Mouse (Mus musculus): ENCODE data around the gene Tspan10.

Gene Tspan10

DNA sequence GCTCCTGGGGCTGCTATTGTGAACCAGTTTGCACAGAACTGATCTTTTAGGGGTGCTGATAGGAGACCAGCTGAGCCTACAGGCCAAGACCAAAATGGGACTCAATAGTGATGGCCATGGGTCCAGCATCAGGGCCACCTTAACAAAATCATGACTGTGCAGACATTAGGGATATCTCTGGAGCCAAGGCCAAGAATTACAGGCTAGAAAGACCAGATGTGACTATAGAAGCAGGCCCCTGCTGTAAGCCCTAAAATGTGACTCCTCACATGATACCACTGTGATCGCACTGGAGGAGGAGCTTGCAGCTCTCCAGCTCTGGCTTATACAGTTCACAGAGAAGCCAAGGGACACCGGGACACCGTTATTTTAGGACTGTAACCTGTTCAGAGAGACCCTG, at the start of gene Tspan10:
Gene Tspan10, plus strand, starts transcription at position 301 of the 400 bp plus-strand sequence.
- DNase-seq (ENCODE audit: low read depth): no peak

DNA sequence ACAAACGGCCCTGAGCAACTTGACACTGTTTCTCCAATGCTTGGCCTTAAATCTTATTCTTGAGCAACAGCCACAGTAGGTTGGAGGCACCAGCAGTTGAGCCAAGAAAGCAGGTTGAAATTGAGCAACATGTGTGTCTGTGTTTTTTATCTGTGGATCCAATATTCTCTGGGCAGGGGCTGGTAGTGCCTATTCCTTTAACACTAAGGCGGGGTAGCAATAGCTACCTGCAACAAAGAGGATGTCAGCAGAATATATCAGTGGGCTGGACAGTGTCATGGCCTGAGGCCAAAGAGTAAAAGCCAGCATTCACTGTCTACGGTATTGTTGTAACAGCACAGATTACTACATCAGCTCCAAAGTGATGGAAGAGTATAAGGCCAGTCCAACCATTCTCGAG, 46.8 kb upstream of the Tspan10 start:
- no peak for DNase-seq (ENCODE audit: low read depth)

DNA sequence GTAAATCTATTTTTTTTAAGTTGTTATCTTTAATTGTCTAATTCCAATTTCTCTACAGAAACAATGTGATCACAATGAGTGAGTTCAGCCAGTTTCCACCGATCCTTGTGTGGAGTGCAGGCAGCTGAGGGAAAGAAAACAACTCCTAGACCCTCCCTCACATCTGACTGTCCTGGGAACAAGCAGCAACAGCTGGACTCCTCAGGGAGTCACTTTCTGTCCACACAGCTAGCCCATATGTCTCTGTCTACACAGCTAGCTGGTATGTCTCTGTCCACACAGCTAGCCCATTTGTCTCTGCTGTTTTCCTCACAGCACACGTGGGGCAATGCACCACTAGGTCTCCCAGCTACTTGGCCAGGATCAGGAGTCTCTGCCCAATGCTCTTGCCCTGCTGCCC, 44.8 kb upstream of the Tspan10 start:
- no peak for DNase-seq (ENCODE audit: low read depth)

- no peak for DNase-seq (ENCODE audit: low read depth)
These were observed 43.1 kb upstream of the Tspan10 start for GRCm38 (mm10) chr11:120399319-120399718.

DNA sequence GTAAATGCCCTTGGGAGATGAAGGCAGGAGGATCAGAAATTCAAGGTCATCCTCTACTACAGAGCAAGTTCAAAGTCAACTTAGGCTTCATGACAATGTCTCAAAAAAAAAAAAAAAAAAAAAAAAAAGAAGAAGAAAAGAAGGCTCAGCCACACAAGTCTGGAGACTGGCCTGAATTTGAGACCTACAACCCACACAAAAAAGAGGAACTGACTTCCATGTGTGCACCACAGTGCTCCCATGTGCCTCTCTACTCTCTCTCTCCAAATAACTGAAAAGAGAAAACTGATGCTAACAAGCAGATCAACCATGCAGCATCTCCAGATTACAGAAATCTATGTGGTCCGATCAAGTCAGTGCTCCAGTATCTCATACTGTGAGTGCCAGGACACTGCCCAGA, 37.6 kb upstream of the Tspan10 start:
- DNase-seq (ENCODE audit: low read depth): no peak

DNA sequence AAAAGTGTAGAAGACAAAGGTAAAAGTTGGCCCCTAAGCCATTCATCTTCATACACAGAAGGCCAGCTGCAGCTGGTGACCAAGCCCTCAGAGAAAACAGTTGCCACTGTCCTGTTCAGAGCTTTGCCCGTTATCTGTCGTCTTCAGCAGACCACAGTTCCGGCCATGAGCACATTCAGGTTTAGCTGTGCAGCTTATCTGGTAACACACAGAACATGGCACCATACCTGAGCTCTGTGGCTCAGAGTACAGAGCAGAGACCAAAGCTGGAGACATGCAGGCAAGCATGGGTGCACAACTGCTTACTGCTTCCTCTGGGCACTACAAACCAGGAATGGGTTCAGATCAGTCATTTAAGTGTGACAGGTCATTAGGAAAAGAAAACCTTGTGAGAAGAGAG, 36.6 kb upstream of the Tspan10 start:
- DNase-seq (ENCODE audit: low read depth): no peak

GRCm38 (mm10) chr11:120406445-120406844, 36.0 kb upstream of the Tspan10 start:
- no peak for DNase-seq (ENCODE audit: low read depth)

- peak; percentile 20 for DNase-seq (ENCODE audit: low read depth)
These were observed 28.8 kb upstream of the Tspan10 start for GRCm38 (mm10) chr11:120413621-120414020.

GRCm38 (mm10) chr11:120417852-120418251, 24.6 kb upstream of the Tspan10 start:
- DNase-seq (ENCODE audit: low read depth): no peak

DNA sequence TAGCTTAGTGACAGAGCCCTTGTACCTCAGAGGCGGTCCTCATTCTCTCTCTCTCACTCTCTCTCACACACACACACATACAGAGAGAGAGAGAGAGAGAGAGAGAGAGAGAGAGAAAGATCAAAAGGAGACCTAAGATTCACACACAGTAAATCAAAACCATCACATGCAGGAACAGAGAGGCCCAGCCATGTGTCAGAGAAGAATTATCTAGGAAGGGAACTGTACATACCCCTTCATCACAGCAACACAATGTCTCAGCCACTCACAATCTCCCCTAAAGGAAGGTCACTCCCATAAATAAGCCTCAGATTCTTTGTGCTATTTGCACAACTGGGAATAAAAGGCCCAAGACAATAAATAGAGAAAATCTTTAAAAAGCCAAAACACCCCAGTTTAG, 23.9 kb upstream of the Tspan10 start:
- no peak for DNase-seq (ENCODE audit: low read depth)

GRCm38 (mm10) chr11:120422651-120423568, 19.5 kb upstream of the Tspan10 start:
- DNase-seq (ENCODE audit: low read depth): no peak

GRCm38 (mm10) chr11:120423569-120424295, 18.7 kb upstream of the Tspan10 start:
- peak; percentile 78 for DNase-seq (ENCODE audit: low read depth)

- no peak for DNase-seq (ENCODE audit: low read depth)
These were observed 15.7 kb upstream of the Tspan10 start for GRCm38 (mm10) chr11:120426727-120427126.

DNA sequence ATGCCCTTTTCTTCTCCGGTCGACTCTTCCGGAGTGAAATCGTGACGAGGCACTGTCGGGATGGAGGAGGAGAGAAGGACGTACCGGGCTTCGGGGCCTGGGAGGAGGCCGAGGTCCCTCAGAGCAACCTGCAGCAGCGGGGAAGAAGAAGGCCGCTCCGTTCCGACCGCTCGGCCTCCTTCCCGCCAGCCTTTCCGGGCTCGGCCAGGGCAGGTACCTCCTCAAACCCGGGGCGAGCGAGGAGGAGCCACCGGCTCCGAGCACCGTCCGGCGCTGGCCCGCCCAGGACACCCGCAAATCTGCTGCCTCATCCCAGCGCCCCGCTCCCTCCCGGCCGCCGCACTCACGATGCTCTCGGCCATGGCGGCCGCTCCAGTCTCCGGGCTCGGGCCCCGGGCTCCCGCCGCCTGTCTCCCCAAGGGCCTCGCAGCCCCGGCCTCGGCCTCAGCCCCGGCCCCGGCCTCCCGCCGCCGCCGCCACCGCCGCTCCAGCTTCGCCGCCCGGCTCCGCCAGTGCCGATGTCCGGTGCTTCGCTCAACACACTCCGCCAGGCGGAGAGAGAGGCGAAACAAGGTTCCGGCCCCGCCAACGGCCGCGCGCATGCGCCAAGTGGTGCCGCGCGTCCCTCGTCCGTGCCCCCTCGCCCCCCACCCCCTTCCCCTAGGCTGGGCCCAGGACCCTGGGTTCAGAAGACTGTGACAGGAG, 5.1 kb upstream of the Tspan10 start, which contains the start of gene Nploc4:
Gene Nploc4, minus strand, starts transcription at position 557 of the 705 bp plus-strand sequence.
- peak; percentile 91 for DNase-seq (ENCODE audit: low read depth)

- DNase-seq (ENCODE audit: low read depth): no peak
These were observed 4.5 kb upstream of the Tspan10 start for GRCm38 (mm10) chr11:120437857-120438385.

DNA sequence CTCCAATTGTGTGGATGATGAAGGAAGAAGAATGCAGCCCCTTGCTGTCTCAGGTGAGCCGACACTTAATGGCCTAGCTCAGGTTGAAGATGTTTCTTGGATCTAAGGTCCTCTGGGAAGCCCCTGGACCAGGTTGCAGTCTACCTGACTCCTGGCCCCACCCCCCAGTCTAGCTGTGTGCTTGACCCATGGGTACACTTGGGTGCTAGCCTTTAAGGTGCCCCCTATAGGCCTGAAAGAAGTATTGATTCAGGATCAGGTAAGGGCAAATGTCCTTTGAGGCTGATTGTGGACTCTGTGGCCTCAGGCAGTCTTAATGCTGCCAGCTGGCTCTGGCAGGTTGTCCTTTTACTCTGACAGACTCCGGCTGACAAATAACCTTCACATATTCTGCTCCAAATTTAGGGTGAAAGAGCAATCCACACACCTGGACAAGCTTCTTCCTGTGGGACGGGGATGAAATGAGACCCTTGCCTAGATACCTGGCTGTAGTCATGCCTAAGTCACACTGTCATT, 379 bp downstream of the Tspan10 start:
- no peak for DNase-seq (ENCODE audit: low read depth)

DNA sequence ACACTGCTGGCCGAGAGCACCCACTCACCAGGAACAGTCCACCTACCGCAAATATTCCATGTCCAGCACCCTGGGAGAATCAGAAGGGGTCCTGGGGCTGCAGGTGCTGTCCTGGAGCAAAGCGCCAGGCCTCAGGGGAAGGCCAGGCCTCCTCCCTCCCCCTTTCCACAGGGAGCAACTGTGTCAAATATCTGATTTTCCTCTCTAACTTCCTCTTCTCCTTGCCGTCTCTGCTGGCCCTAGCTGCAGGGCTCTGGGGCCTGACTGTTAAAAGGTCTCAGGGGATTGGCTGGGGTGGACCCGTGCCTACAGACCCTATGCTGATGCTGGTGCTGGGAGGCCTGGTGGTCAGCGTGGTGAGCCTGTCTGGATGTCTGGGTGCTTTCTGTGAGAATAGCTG, 1.7 kb downstream of the Tspan10 start:
- DNase-seq (ENCODE audit: low read depth): no peak

- no peak for DNase-seq (ENCODE audit: low read depth)
These were observed 3.0 kb downstream of the Tspan10 start for GRCm38 (mm10) chr11:120445475-120445874.

DNA sequence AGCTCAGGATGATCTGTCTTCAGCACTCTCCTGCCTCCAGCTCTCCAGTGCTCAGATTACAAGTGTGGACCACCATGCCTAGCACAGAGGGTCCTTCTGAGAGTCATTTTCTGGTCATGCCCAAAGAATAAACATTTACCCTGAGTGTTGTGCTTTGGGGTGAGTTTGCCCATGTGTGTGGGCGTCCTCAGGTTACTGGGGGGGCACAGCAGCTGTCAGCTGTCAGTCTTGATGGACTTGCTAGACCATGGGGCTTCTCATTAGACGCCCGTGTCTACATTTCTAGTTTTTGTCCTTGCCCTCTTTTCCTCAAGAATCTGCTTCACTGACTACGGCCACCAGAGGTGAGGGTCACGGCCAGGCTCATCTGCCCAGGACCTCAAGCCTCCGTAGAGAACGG, 4.7 kb downstream of the Tspan10 start:
- no peak for DNase-seq (ENCODE audit: low read depth)

DNA sequence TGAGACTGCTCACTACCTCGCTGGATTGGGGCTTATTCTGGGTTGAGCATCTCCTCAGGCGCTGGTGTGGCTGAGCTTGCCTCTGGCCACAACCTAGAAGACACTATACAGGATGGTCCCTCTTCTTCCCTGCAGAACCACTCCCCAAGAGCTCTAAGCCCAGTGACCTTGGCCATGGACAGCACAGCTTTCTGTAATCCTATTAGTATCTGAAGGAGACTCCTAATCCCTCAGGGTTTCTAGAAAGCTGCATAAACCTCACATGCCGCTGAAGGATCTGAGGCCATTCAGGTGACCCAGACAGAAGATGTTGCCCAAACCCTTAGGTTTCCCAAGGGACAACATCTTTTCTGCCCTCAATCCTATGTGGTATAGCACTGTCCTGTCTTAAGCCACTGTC, 9.8 kb downstream of the Tspan10 start:
- no peak for DNase-seq (ENCODE audit: low read depth)

DNA sequence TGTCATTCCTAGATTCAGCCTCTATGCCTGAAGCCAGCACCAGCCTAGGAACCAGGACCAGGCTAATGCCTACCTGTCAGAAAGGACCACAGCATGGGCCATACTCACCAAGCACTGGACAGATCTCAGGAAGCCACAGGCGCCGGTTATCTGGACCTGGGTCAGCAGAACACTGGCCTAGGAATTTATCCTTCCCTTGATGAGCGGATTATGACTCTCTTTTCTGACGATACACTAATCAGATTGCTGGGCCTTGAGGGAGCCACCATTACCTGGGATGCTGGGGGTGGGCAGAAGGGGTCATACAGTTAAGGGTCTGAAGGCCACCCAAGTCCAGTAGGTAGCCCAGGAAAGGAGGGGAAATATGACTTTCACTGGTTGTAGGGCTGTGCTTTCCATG, 10.9 kb downstream of the Tspan10 start, which contains the start of gene Pde6g:
Gene Pde6g, minus strand, starts transcription at position 195 of the 400 bp plus-strand sequence.
- no peak for DNase-seq (ENCODE audit: low read depth)

DNA sequence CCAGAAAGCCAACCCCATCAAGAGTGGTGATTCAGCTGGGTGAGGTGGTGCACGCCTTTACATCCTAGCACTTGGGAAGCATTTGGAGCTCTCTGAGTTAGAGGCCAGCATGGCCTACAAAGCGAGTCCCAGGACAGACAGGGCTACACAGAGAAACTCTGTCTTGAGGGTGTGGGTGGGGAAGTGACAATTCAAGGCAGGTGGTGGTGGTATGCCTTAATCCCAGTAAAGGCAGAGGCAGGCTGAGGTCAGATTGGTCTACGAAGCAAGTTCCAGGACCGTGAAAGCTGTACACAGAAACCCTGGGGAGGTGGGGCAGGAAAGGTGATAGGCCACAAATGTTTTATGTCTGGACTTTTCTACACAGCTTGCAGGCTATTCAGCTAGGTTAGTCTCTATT, 12.5 kb downstream of the Tspan10 start:
- DNase-seq (ENCODE audit: low read depth): no peak
